Mouse (Mus musculus): ENCODE data around the gene Stag3.

- TF ChIP-seq MAZ (IDR thresholded peaks at IDR 0.05; ENCODE audit: low read depth, low read length): no peak
- TF ChIP-seq MAX (IDR thresholded peaks at IDR 0.05; ENCODE audit: low read length): no peak
- TF ChIP-seq USF1 (IDR thresholded peaks at IDR 0.05; ENCODE audit: low read depth, low read length): no peak
- peak; percentile 10; the same call in 1 of the 2 replicates for TF ChIP-seq RAD21 (IDR thresholded peaks at IDR 0.05; ENCODE audit: low read depth, low read length)
- TF ChIP-seq E2F4 (IDR thresholded peaks at IDR 0.05; ENCODE audit: borderline replicate concordance, low read depth, low read length): no peak
- TF ChIP-seq CTCF (IDR thresholded peaks at IDR 0.05 in 2 of 3, conservative IDR thresholded peaks at IDR 0.05 in 1 of 3; ENCODE audit: control insufficient read depth in 1 of 3, insufficient read depth in 1 of 3, low read depth in 2 of 3, low read length in 3 of 3, poor library complexity in 1 of 3, severe bottlenecking in 1 of 3): peak in 2 of 3 experiments; percentile 10 to 25; a peak in 2 of 6 replicates
- TF ChIP-seq UBTF (IDR thresholded peaks at IDR 0.05; ENCODE audit: borderline replicate concordance, insufficient read depth, low read depth, low read length): no peak
- TF ChIP-seq GATA1 (IDR thresholded peaks at IDR 0.05; ENCODE audit: low read depth, low read length): no peak
These were observed 27.0 kb upstream of the Stag3 start for GRCm38 (mm10) chr5:138253061-138253460.
